ENCODE assay signal across 9 mouse cellular contexts in the genomic region with DNA sequence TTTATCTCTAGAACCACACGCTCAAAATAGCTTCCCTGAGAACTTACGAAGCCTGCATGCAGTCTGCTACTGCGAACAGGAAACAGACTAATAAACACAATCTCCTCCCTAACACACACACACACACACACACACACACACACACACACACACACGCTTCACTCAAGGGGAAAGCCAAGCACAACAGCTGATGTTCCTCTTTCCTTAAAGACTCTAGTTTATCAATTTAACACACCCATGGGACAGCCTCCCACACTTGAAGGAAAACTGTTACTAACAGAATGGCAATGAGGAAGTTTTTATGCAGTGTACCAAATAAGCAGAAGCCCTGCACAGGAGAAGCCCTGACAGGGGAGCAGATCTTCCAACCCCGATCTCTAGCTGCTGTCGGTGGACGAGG.
A peak's percentile ranks its signal among the peaks of the same experiment; 100 is the strongest.
DNase-seq lines count a peak whose midpoint lies in the region; ATAC-seq and TF ChIP-seq lines count a peak whose summit lies in the region.
"Had no signal": no experiment of that assay in that cellular context is flagged by ENCODE, and none has a peak within 500 bp of the region (broad histone marks: within the 10 kb centered on the region; RNA-seq: fewer than 3 reads in every experiment).

No protein-coding gene starts in this region.

- no peak overlapping the region for H3K4me2 ChIP-seq in kidney, embryonic 14.5 days (replicated peaks; ENCODE audit: low read depth, low read length)

- H3K27ac ChIP-seq in gastrocnemius, adult 2 months = no peak overlapping the region
- no peak overlapping the region for H3K27ac ChIP-seq in kidney, embryonic 14.5 days (ENCODE audit: low read depth, low read length)

- no peak for TF ChIP-seq CTCF in gastrocnemius, adult 2 months (IDR thresholded peaks at IDR 0.05)
- TF ChIP-seq CTCF in brain, embryonic 14.5 days (IDR thresholded peaks at IDR 0.05; ENCODE audit: borderline replicate concordance, extremely low read depth, insufficient read depth, insufficient read length) = no peak

- no peak overlapping the region for H3K9ac ChIP-seq in kidney, embryonic 14.5 days (ENCODE audit: low read depth, low read length)

- 27% methylated on average over 7 of the region's 7 CpGs for WGBS in kidney, embryonic 14.5 days

- H3K27me3 ChIP-seq in kidney, embryonic 14.5 days (ENCODE audit: control insufficient read depth, insufficient read depth, low read length) = peaks cover 3% of the 10 kb centered on the region; the same call in 1 of the 2 replicates

- intact Hi-C loops in gastrocnemius, adult 2 months (cut with DNase I) = no loop called here
- intact Hi-C loops in left cerebral cortex, postnatal 36 days (cut with DNase I) = no loop called here

- peak; percentile 19; the same call in 1 of the 2 replicates for ATAC-seq in kidney, embryonic 14.5 days (ENCODE audit: low FRiP score, low TSS enrichment)
- ATAC-seq in megakaryocyte progenitor cell, adult 5-6 weeks (replicated peaks; ENCODE audit: poor library complexity) = peak; percentile 82

- H3K4me3 ChIP-seq in gastrocnemius, adult 2 months = no peak overlapping the region
- no peak overlapping the region for H3K4me3 ChIP-seq in kidney, embryonic 14.5 days (ENCODE audit: low read length)
- H3K4me3 ChIP-seq: myocyte had no signal

- H3K36me3 ChIP-seq in kidney, embryonic 14.5 days (ENCODE audit: control insufficient read depth, insufficient read depth, low read length) = no peaks in the 10 kb centered on the region

- H3K4me1 ChIP-seq in kidney, embryonic 14.5 days (ENCODE audit: control insufficient read depth, insufficient read depth, low read length) = peaks cover 32% of the 10 kb centered on the region

- no peak for TF ChIP-seq POLR2A in brain, embryonic 14.5 days (IDR thresholded peaks at IDR 0.05; ENCODE audit: borderline replicate concordance, extremely low read depth, insufficient read depth, insufficient read length, poor library complexity, severe bottlenecking)

- no peaks in the 10 kb centered on the region for H3K9me3 ChIP-seq in kidney, embryonic 14.5 days (ENCODE audit: control insufficient read depth, low read length)

- DNase-seq in gastrocnemius, postnatal 25 days = peak; percentile 36
- no peak for DNase-seq in gastrocnemius, adult 2 months
- DNase-seq in brain, embryonic 14.5 days (ENCODE audit: low read depth) = peak; percentile 50
- no peak for DNase-seq in thymus, postnatal 25 days
- DNase-seq in left cerebral cortex, postnatal 36 days (ENCODE audit: low spot score in 2 of 2) = no peak
- no peak for DNase-seq in right cerebral cortex, postnatal 4 days

Comparison
In these comparisons a context has a peak if more than half of its experiments do, and no peak if none do; other contexts are left out.
1. DNase-seq: peak in gastrocnemius, postnatal 25 days (single experiment) and brain, embryonic 14.5 days (single experiment); none in gastrocnemius, adult 2 months (single experiment), thymus, postnatal 25 days (single experiment), left cerebral cortex, postnatal 36 days (0 of 2) and right cerebral cortex, postnatal 4 days (single experiment).